Comparison of ENCODE assay signal across 29 mouse cellular contexts in genomic region chr11:55120279-55120678, GRCm38 (mm10). TPM values are rescaled to one million over a fixed set of nuclear protein-coding genes. Genes with fewer than 3 reads are reported as not detected.
A peak's percentile ranks its signal among the peaks of the same experiment; 100 is the strongest.
DNase-seq lines count a peak whose midpoint lies in the region; ATAC-seq and TF ChIP-seq lines count a peak whose summit lies in the region.
"Had no signal": no experiment of that assay in that cellular context is flagged by ENCODE, and none has a peak within 500 bp of the region (broad histone marks: within the 10 kb centered on the region; RNA-seq: fewer than 3 reads in every experiment).

No protein-coding gene starts in this region.

- TF ChIP-seq EP300 in liver, postnatal 0 days (IDR thresholded peaks at IDR 0.05; ENCODE audit: low read depth), result no peak

- H3K9ac ChIP-seq in heart, embryonic 15.5 days, result no peak overlapping the region
- no peak overlapping the region for H3K9ac ChIP-seq in liver, postnatal 0 days (replicated peaks)
- H3K9ac ChIP-seq: embryonic facial prominence, embryonic 12.5 days; forebrain, embryonic 13.5 days; midbrain, embryonic 13.5 days had no signal

- peak overlapping the region; percentile 41; the same call in 1 of the 2 replicates for H3K27ac ChIP-seq in heart, embryonic 15.5 days
- peak overlapping the region; percentile 90 for H3K27ac ChIP-seq in liver, postnatal 0 days (ENCODE audit: low read depth)
- H3K27ac ChIP-seq in thymus, adult 2 months (ENCODE audit: control insufficient read depth, insufficient read depth, low read length), result peak overlapping the region; percentile 100
- H3K27ac ChIP-seq: forebrain, embryonic 13.5 days; heart, adult 2 months; limb, embryonic 10.5 days; midbrain, embryonic 13.5 days had no signal

- peaks cover 3% of the 10 kb centered on the region; the same call in 1 of the 2 replicates for H3K4me1 ChIP-seq in heart, embryonic 15.5 days (replicated peaks)
- peaks cover 13% of the 10 kb centered on the region for H3K4me1 ChIP-seq in liver, postnatal 0 days (ENCODE audit: insufficient read depth)
- peaks cover 9% of the 10 kb centered on the region for H3K4me1 ChIP-seq in thymus, adult 2 months (replicated peaks; ENCODE audit: control insufficient read depth, insufficient read depth, low read length)
- H3K4me1 ChIP-seq: embryonic facial prominence, embryonic 12.5 days; forebrain, embryonic 13.5 days; limb, embryonic 10.5 days; midbrain, embryonic 13.5 days had no signal

- ATAC-seq in heart, embryonic 15.5 days (replicated peaks; ENCODE audit: insufficient number of reproducible peaks, insufficient read depth, low FRiP score, low read depth), result no peak
- no peak for ATAC-seq in liver, postnatal 0 days
- ATAC-seq: forebrain, embryonic 13.5 days; midbrain, embryonic 13.5 days had no signal

- TF ChIP-seq CTCF in liver, postnatal 0 days (IDR thresholded peaks at IDR 0.05; ENCODE audit: low read depth), result no peak
- no peak for TF ChIP-seq CTCF in thymus, adult 2 months (IDR thresholded peaks at IDR 0.05; ENCODE audit: borderline replicate concordance, control insufficient read depth, extremely low read depth, insufficient read depth, low read length, poor library complexity)

- no peak for DNase-seq in heart, postnatal 4 days
- no peak for DNase-seq in liver, postnatal 0 days
- no peak for DNase-seq in liver
- no peak for DNase-seq in thymus, adult 2 months
- no peak for DNase-seq in thymus, postnatal 4 days
- DNase-seq in adrenal gland, postnatal 25 days, result no peak
- DNase-seq: adrenal gland, adult 8-10 months; cerebellum, adult 11 months; cerebellum, postnatal 10 days; gastrocnemius, postnatal 14 days; kidney, adult 2 months; kidney, postnatal 36 days; layer of hippocampus, adult 9-11 months; lung, adult 2 months; right cerebral cortex, postnatal 14 days had no signal

- H3K4me3 ChIP-seq in heart, embryonic 15.5 days, result no peak overlapping the region
- H3K4me3 ChIP-seq in liver, postnatal 0 days (ENCODE audit: low read depth, low read length), result no peak overlapping the region
- no peak overlapping the region for H3K4me3 ChIP-seq in thymus, adult 2 months (ENCODE audit: control insufficient read depth, insufficient read depth, low read length)
- H3K4me3 ChIP-seq: embryonic facial prominence, embryonic 12.5 days; erythroblast, embryonic 14.5 days; forebrain, embryonic 13.5 days; heart, adult 2 months; limb, embryonic 10.5 days; midbrain, embryonic 13.5 days; myocyte had no signal

- no peaks in the 10 kb centered on the region for H3K9me3 ChIP-seq in heart, embryonic 15.5 days (replicated peaks)
- peaks cover 3% of the 10 kb centered on the region for H3K9me3 ChIP-seq in liver, postnatal 0 days (ENCODE audit: low read length)
- H3K9me3 ChIP-seq: embryonic facial prominence, embryonic 12.5 days; forebrain, embryonic 13.5 days; limb, embryonic 10.5 days had no signal

- no peak overlapping the region for H3K4me2 ChIP-seq in heart, embryonic 15.5 days
- H3K4me2 ChIP-seq in liver, postnatal 0 days (ENCODE audit: low read depth, low read length), result no peak overlapping the region
- H3K4me2 ChIP-seq: embryonic facial prominence, embryonic 12.5 days; forebrain, embryonic 13.5 days; liver, embryonic 11.5 days; midbrain, embryonic 13.5 days had no signal

- no peaks in the 10 kb centered on the region for H3K27me3 ChIP-seq in heart, embryonic 15.5 days
- H3K27me3 ChIP-seq in liver, postnatal 0 days (ENCODE audit: insufficient read depth, low read length), result no peaks in the 10 kb centered on the region
- no peaks in the 10 kb centered on the region for H3K27me3 ChIP-seq in thymus, adult 2 months (ENCODE audit: control insufficient read depth, insufficient read depth, low read length)
- H3K27me3 ChIP-seq: embryonic facial prominence, embryonic 12.5 days; forebrain, embryonic 13.5 days; midbrain, embryonic 13.5 days had no signal

- no peaks in the 10 kb centered on the region for H3K36me3 ChIP-seq in heart, embryonic 15.5 days
- H3K36me3 ChIP-seq in liver, postnatal 0 days (replicated peaks; ENCODE audit: insufficient read depth, low read length), result no peaks in the 10 kb centered on the region
- no peaks in the 10 kb centered on the region for H3K36me3 ChIP-seq in thymus, adult 2 months (ENCODE audit: control insufficient read depth, insufficient read depth, low read length)
- H3K36me3 ChIP-seq: embryonic facial prominence, embryonic 12.5 days; limb, embryonic 10.5 days; midbrain, embryonic 13.5 days had no signal

- TF ChIP-seq POLR2A in thymus, adult 2 months (IDR thresholded peaks at IDR 0.05; ENCODE audit: control insufficient read depth, extremely low read depth, insufficient read depth, low read length, poor library complexity), result no peak

RNA-seq across cellular contexts. Expression of gene Gm2a, which starts 22.4 kb away (rescaled TPM):
- 33.6 and 40.7 TPM in 2 replicates for polyA plus RNA-seq in heart, embryonic 15.5 days (2015; fragmentation: Nextera tagmentation; extraction: Ambion mirVana)
- 10 to 100 TPM; 12.4 to 13.1 TPM for total RNA-seq in heart, postnatal 4 days (2021)
- 28.7 and 31.6 TPM in 2 replicates for polyA plus RNA-seq in liver, postnatal 0 days (2015; fragmentation: Nextera tagmentation; extraction: Ambion mirVana)
- 37.2 and 39.9 TPM in 2 replicates for polyA plus RNA-seq in thymus, adult 2 months (2012; rRNA removed)
- total RNA-seq in adrenal gland, postnatal 25 days (2021), result 211 and 223 TPM in 2 replicates

RNA-seq across cellular contexts. Expression of gene Slc36a3, which starts 31.2 kb away (rescaled TPM):
- polyA plus RNA-seq in heart, embryonic 15.5 days (2015; fragmentation: Nextera tagmentation; extraction: Ambion mirVana), result not detected in 2 replicates
- total RNA-seq in heart, postnatal 4 days (2021), result not detected
- polyA plus RNA-seq in liver, postnatal 0 days (2015; fragmentation: Nextera tagmentation; extraction: Ambion mirVana), result not detected in 2 replicates
- polyA plus RNA-seq in thymus, adult 2 months (2012; rRNA removed), result 0.48 and 0.74 TPM in 2 replicates
- total RNA-seq in adrenal gland, postnatal 25 days (2021), result not detected in 2 replicates
- total RNA-seq: adrenal gland, adult 8-10 months; gastrocnemius, postnatal 14 days; heart, adult 2 months; hematopoietic stem cell, adult 5-6 weeks; left cerebral cortex, adult 8-10 months; megakaryocyte progenitor cell, adult 5-6 weeks had no signal
- polyA plus RNA-seq: embryonic facial prominence, embryonic 12.5 days; erythroblast, embryonic 14.5 days; forebrain, embryonic 13.5 days; frontal cortex, adult 2 months; heart, adult 2 months; limb, embryonic 10.5 days; liver, embryonic 11.5 days; midbrain, embryonic 13.5 days; myocyte; neural tube, embryonic 14.5 days had no signal

RNA-seq across cellular contexts. Expression of gene Ccdc69, which starts 42.3 kb away (rescaled TPM):
- polyA plus RNA-seq in heart, embryonic 15.5 days (2015; fragmentation: Nextera tagmentation; extraction: Ambion mirVana), result 17.6 and 21.4 TPM in 2 replicates
- 10 to 100 TPM in 1 of 2 experiments, 1 to 10 TPM in 1; 9.2 to 12.2 TPM for total RNA-seq in heart, postnatal 4 days (2021)
- polyA plus RNA-seq in liver, postnatal 0 days (2015; fragmentation: Nextera tagmentation; extraction: Ambion mirVana), result 1.3 and 1.6 TPM in 2 replicates
- 13.9 and 16.5 TPM in 2 replicates for polyA plus RNA-seq in thymus, adult 2 months (2012; rRNA removed)
- total RNA-seq in adrenal gland, postnatal 25 days (2021), result 8.8 and 11.2 TPM in 2 replicates
- polyA plus RNA-seq: erythroblast, embryonic 14.5 days; midbrain, embryonic 13.5 days; neural tube, embryonic 14.5 days had no signal

Comparison
In these comparisons a context has a peak if more than half of its experiments do, and no peak if none do; other contexts are left out.
1. H3K27ac ChIP-seq: peak in every context shown above with its lines; median percentile 100 in thymus, adult 2 months; 90 in liver, postnatal 0 days; 41 in heart, embryonic 15.5 days.